Mouse (Mus musculus) hindbrain, embryonic 15.5 days (tissue): ENCODE results near the gene Fam161b. TPM values are rescaled to one million over a fixed set of nuclear protein-coding genes. Genes with fewer than 3 reads are reported as not detected.

Experiments used
- ATAC-seq: fragments of 200-750 bp; cut with Nextera tagmentation; 2 replicates; pipeline ENCODE4 v1.8.0; 2017; ENCODE audit warnings: low read depth, moderate number of reproducible peaks, moderate TSS enrichment; ENCODE audit not compliant: low FRiP score
- H3K27ac ChIP-seq: fragments of 300-500 bp; sonication (generic); replicated peaks from 2 replicates; pipeline ENCODE4 v1.5.1; 2015; ENCODE audit warnings: mild to moderate bottlenecking, inconsistent platforms
- H3K27me3 ChIP-seq: fragments of 300-500 bp; sonication (generic); 2 replicates; pipeline ENCODE4 v1.6.1; 2015; ENCODE audit warnings: control low read depth, inconsistent platforms
- H3K36me3 ChIP-seq: fragments of 300-500 bp; sonication (generic); 2 replicates; pipeline ENCODE4 v1.6.1; 2015; ENCODE audit warnings: control low read depth, inconsistent platforms
- H3K4me1 ChIP-seq: fragments of 300-500 bp; sonication (generic); replicated peaks from 2 replicates; pipeline ENCODE4 v1.6.1; 2015; ENCODE audit warnings: control low read depth, inconsistent platforms
- H3K4me2 ChIP-seq: fragments of 300-500 bp; sonication (generic); 2 replicates; pipeline ENCODE4 v1.6.1; 2015; ENCODE audit warnings: moderate library complexity, mild to moderate bottlenecking, inconsistent platforms
- H3K4me3 ChIP-seq: fragments of 300-500 bp; sonication (generic); 2 replicates; pipeline ENCODE4 v1.5.1; 2015; ENCODE audit warnings: mild to moderate bottlenecking, inconsistent platforms
- H3K9ac ChIP-seq: fragments of 300-500 bp; sonication (generic); 2 replicates; pipeline ENCODE4 v1.6.1; 2015; ENCODE audit warnings: inconsistent platforms
- H3K9me3 ChIP-seq: fragments of 300-500 bp; sonication (generic); 2 replicates; pipeline ENCODE4 v1.6.1; 2016; ENCODE audit warnings: control low read depth, inconsistent platforms
- WGBS: fragments of 180-500 bp; shearing (Covaris S2); methylation state at CpG from one replicate; pipeline ENCODE4 v1.1.7; 2015; 5-methylcytosine and 5-hydroxymethylcytosine counted together
- polyA plus RNA-seq: library from polyadenylated mRNA; unstranded; fragments of >200 nt; fragmentation: Nextera tagmentation; extraction: Ambion mirVana; gene quantifications from 2 replicates; pipeline ENCODE4 v1.2.1, GENCODE M21; 2015

The Fam161b gene
- polyA plus RNA-seq, 1 experiment from 2014 or later: 17.8 TPM

- no peaks in the 10 kb centered on the region for H3K4me1 ChIP-seq
- no peaks in the 10 kb centered on the region for H3K36me3 ChIP-seq
- H3K9me3 ChIP-seq: no peaks in the 10 kb centered on the region
- no peak for ATAC-seq
- H3K27me3 ChIP-seq: no peaks in the 10 kb centered on the region
- H3K4me2 ChIP-seq: no peak overlapping the region
- no peak overlapping the region for H3K4me3 ChIP-seq
- no peak overlapping the region for H3K27ac ChIP-seq
- no peak overlapping the region for H3K9ac ChIP-seq
Observed at GRCm38 (mm10) chr12:84397685-84398084, 36.1 kb upstream of the Fam161b start.

GRCm38 (mm10) chr12:84396947-84397679 is 35.5 kb upstream of the Fam161b start:
- Histone ChIP-seq H3K4me1 (no peaks in the 10 kb centered on the region), H3K4me2 (no peak overlapping the region), H3K27me3 (no peaks in the 10 kb centered on the region), H3K36me3 (no peaks in the 10 kb centered on the region), H3K9me3 (no peaks in the 10 kb centered on the region), H3K27ac (no peak overlapping the region), H3K4me3 (no peak overlapping the region), H3K9ac (no peak overlapping the region)
- no peak for ATAC-seq
- 90% methylated on average over 14 of the region's 14 CpGs for WGBS

- no peaks in the 10 kb centered on the region for H3K36me3 ChIP-seq
- no peaks in the 10 kb centered on the region for H3K4me1 ChIP-seq
- no peak overlapping the region for H3K27ac ChIP-seq
- ATAC-seq: no peak
- no peak overlapping the region for H3K9ac ChIP-seq
- WGBS: 94% methylated on average over 5 of the region's 5 CpGs
- H3K4me2 ChIP-seq: no peak overlapping the region
- no peaks in the 10 kb centered on the region for H3K9me3 ChIP-seq
- no peaks in the 10 kb centered on the region for H3K27me3 ChIP-seq
- H3K4me3 ChIP-seq: no peak overlapping the region
Observed at GRCm38 (mm10) chr12:84393847-84394246, 32.2 kb upstream of the Fam161b start.

GRCm38 (mm10) chr12:84392681-84393080 is 31.0 kb upstream of the Fam161b start:
- no peak for ATAC-seq
- Histone ChIP-seq H3K9ac (no peak overlapping the region), H3K4me3 (no peak overlapping the region), H3K4me1 (no peaks in the 10 kb centered on the region), H3K36me3 (no peaks in the 10 kb centered on the region), H3K9me3 (no peaks in the 10 kb centered on the region), H3K27ac (no peak overlapping the region), H3K27me3 (no peaks in the 10 kb centered on the region), H3K4me2 (no peak overlapping the region)
- 97% methylated on average over 4 of the region's 4 CpGs for WGBS

GRCm38 (mm10) chr12:84390336-84390735 is 28.7 kb upstream of the Fam161b start:
- no peak overlapping the region for H3K9ac ChIP-seq
- WGBS: 88% methylated on average over 6 of the region's 6 CpGs
- no peak overlapping the region for H3K4me3 ChIP-seq
- H3K4me1 ChIP-seq: no peaks in the 10 kb centered on the region
- no peak for ATAC-seq
- H3K4me2 ChIP-seq: no peak overlapping the region
- no peaks in the 10 kb centered on the region for H3K9me3 ChIP-seq
- no peaks in the 10 kb centered on the region for H3K27me3 ChIP-seq
- H3K36me3 ChIP-seq: peaks cover 6% of the 10 kb centered on the region; the same call in 1 of the 2 replicates
- no peak overlapping the region for H3K27ac ChIP-seq

- no peak overlapping the region for H3K27ac ChIP-seq
- H3K4me1 ChIP-seq: no peaks in the 10 kb centered on the region
- peaks cover 15% of the 10 kb centered on the region for H3K36me3 ChIP-seq
- H3K4me2 ChIP-seq: no peak overlapping the region
- no peak overlapping the region for H3K9ac ChIP-seq
- no peak overlapping the region for H3K4me3 ChIP-seq
- WGBS: 77% methylated on average over 14 of the region's 14 CpGs
- H3K9me3 ChIP-seq: no peaks in the 10 kb centered on the region
- ATAC-seq: no peak
- no peaks in the 10 kb centered on the region for H3K27me3 ChIP-seq
Observed at GRCm38 (mm10) chr12:84388774-84389400, 27.3 kb upstream of the Fam161b start.

GRCm38 (mm10) chr12:84388097-84388496 is 26.5 kb upstream of the Fam161b start:
- Histone ChIP-seq H3K27me3 (no peaks in the 10 kb centered on the region), H3K9ac (no peak overlapping the region), H3K4me2 (no peak overlapping the region), H3K9me3 (no peaks in the 10 kb centered on the region), H3K27ac (no peak overlapping the region), H3K36me3 (peaks cover 15% of the 10 kb centered on the region), H3K4me3 (no peak overlapping the region), H3K4me1 (no peaks in the 10 kb centered on the region)
- WGBS: 77% methylated on average over 8 of the region's 8 CpGs
- ATAC-seq: no peak

GRCm38 (mm10) chr12:84385408-84385807 is 23.8 kb upstream of the Fam161b start:
- H3K9me3 ChIP-seq: no peaks in the 10 kb centered on the region
- peaks cover 15% of the 10 kb centered on the region for H3K36me3 ChIP-seq
- no peak overlapping the region for H3K27ac ChIP-seq
- ATAC-seq: no peak
- H3K4me1 ChIP-seq: no peaks in the 10 kb centered on the region
- 94% methylated on average over 4 of the region's 4 CpGs for WGBS
- no peak overlapping the region for H3K9ac ChIP-seq
- H3K27me3 ChIP-seq: no peaks in the 10 kb centered on the region
- no peak overlapping the region for H3K4me2 ChIP-seq
- no peak overlapping the region for H3K4me3 ChIP-seq

GRCm38 (mm10) chr12:84384644-84385081 is 23.0 kb upstream of the Fam161b start:
- no peak overlapping the region for H3K9ac ChIP-seq
- 66% methylated on average over 5 of the region's 5 CpGs for WGBS
- no peak overlapping the region for H3K4me2 ChIP-seq
- peaks cover 15% of the 10 kb centered on the region for H3K36me3 ChIP-seq
- H3K27ac ChIP-seq: no peak overlapping the region
- no peaks in the 10 kb centered on the region for H3K27me3 ChIP-seq
- no peaks in the 10 kb centered on the region for H3K9me3 ChIP-seq
- no peak for ATAC-seq
- no peak overlapping the region for H3K4me3 ChIP-seq
- H3K4me1 ChIP-seq: no peaks in the 10 kb centered on the region

GRCm38 (mm10) chr12:84382369-84382768 is 20.7 kb upstream of the Fam161b start:
- no peak for ATAC-seq
- peaks cover 23% of the 10 kb centered on the region for H3K36me3 ChIP-seq
- H3K4me2 ChIP-seq: no peak overlapping the region
- H3K27me3 ChIP-seq: no peaks in the 10 kb centered on the region
- no peaks in the 10 kb centered on the region for H3K4me1 ChIP-seq
- H3K4me3 ChIP-seq: no peak overlapping the region
- no peak overlapping the region for H3K9ac ChIP-seq
- H3K9me3 ChIP-seq: no peaks in the 10 kb centered on the region
- WGBS: 89% methylated on average over 4 of the region's 4 CpGs
- H3K27ac ChIP-seq: no peak overlapping the region

- Histone ChIP-seq H3K27me3 (no peaks in the 10 kb centered on the region), H3K36me3 (peaks cover 64% of the 10 kb centered on the region), H3K4me3 (no peak overlapping the region), H3K9ac (no peak overlapping the region), H3K4me2 (no peak overlapping the region), H3K9me3 (no peaks in the 10 kb centered on the region), H3K27ac (no peak overlapping the region), H3K4me1 (no peaks in the 10 kb centered on the region)
- 76% methylated on average over 6 of the region's 6 CpGs for WGBS
- no peak for ATAC-seq
Observed at GRCm38 (mm10) chr12:84373831-84374481, 12.3 kb upstream of the Fam161b start.

GRCm38 (mm10) chr12:84371647-84372046 is 10.0 kb upstream of the Fam161b start:
- Histone ChIP-seq H3K4me1 (no peaks in the 10 kb centered on the region), H3K9ac (no peak overlapping the region), H3K9me3 (no peaks in the 10 kb centered on the region), H3K27me3 (no peaks in the 10 kb centered on the region), H3K4me3 (no peak overlapping the region), H3K36me3 (peaks cover 76% of the 10 kb centered on the region), H3K4me2 (no peak overlapping the region), H3K27ac (no peak overlapping the region)
- 96% methylated on average over 5 of the region's 5 CpGs for WGBS
- ATAC-seq: no peak
